Mouse (Mus musculus) midbrain, embryonic 15.5 days (tissue): Measurements from ENCODE around the gene Wdr19. TPM values are rescaled to one million over a fixed set of nuclear protein-coding genes. Genes with fewer than 3 reads are reported as not detected.

Experiments used
- ATAC-seq: fragments of 200-750 bp; cut with Nextera tagmentation; replicated peaks from 2 replicates; pipeline ENCODE4 v1.8.0; 2017; ENCODE audit warnings: moderate TSS enrichment
- H3K27ac ChIP-seq: fragments of 300-500 bp; sonication (generic); 2 replicates; pipeline ENCODE4 v1.5.1; 2015; ENCODE audit warnings: mild to moderate bottlenecking, inconsistent platforms
- H3K27me3 ChIP-seq: fragments of 300-500 bp; sonication (generic); replicated peaks from 2 replicates; pipeline ENCODE4 v1.6.1; 2015; ENCODE audit warnings: inconsistent platforms
- H3K36me3 ChIP-seq: fragments of 300-500 bp; sonication (generic); replicated peaks from 2 replicates; pipeline ENCODE4 v1.6.1; 2015; ENCODE audit warnings: inconsistent platforms
- H3K4me1 ChIP-seq: fragments of 300-500 bp; sonication (generic); 2 replicates; pipeline ENCODE4 v1.6.1; 2015; ENCODE audit warnings: inconsistent platforms
- H3K4me2 ChIP-seq: fragments of 300-500 bp; sonication (generic); 2 replicates; pipeline ENCODE4 v1.6.1; 2015; ENCODE audit warnings: inconsistent platforms, mild to moderate bottlenecking, moderate library complexity
- H3K4me3 ChIP-seq: fragments of 300-500 bp; sonication (generic); 2 replicates; pipeline ENCODE4 v1.5.1; 2015; ENCODE audit warnings: mild to moderate bottlenecking, inconsistent platforms
- H3K9ac ChIP-seq: fragments of 300-500 bp; sonication (generic); 2 replicates; pipeline ENCODE4 v1.6.1; 2015; ENCODE audit warnings: mild to moderate bottlenecking, inconsistent platforms
- H3K9me3 ChIP-seq: fragments of 300-500 bp; sonication (generic); 2 replicates; pipeline ENCODE4 v1.6.1; 2016; ENCODE audit warnings: inconsistent platforms
- WGBS: fragments of 180-500 bp; shearing (Covaris S2); methylation state at CpG from one replicate; pipeline ENCODE4 v1.1.7; 2015; ENCODE audit warnings: mixed read lengths; 5-methylcytosine and 5-hydroxymethylcytosine counted together
- polyA plus RNA-seq: library from polyadenylated mRNA; unstranded; fragments of >200 nt; fragmentation: Nextera tagmentation; extraction: Ambion mirVana; gene quantifications from 2 replicates; pipeline ENCODE4 v1.2.1, GENCODE M21; 2015

Gene Wdr19
- polyA plus RNA-seq, 1 experiment from 2014 or later: 12.7 TPM

- no peak for ATAC-seq
- Histone ChIP-seq H3K4me2 (no peak overlapping the region), H3K9ac (no peak overlapping the region), H3K4me3 (no peak overlapping the region), H3K27ac (no peak overlapping the region), H3K9me3 (no peaks in the 10 kb centered on the region), H3K4me1 (no peaks in the 10 kb centered on the region), H3K36me3 (no peaks in the 10 kb centered on the region), H3K27me3 (no peaks in the 10 kb centered on the region)
- 94% methylated on average over 11 of the region's 11 CpGs for WGBS
Observed at GRCm38 (mm10) chr5:65217305-65218269, 18.1 kb downstream of the Wdr19 start.

DNA sequence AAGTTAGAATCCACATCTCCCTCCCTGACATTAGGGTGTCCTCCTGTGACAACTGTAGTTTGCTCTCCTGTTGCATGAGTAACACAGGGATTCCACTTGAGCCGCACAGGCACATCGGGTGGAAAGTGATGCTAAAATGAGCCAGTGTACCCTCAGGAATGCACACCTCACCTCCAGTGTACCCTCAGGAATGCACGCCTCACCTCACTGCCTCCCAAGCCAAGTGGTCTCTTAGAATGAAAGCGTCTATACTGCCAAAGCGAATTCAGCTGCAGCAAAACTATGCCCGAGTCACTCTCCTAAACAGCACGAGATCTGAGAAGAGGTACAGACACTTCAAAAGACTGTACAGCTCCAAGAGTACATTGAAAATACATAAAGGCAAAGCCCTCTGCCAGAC is 21.5 kb downstream of the Wdr19 start:
- Histone ChIP-seq H3K9me3 (no peaks in the 10 kb centered on the region), H3K27me3 (no peaks in the 10 kb centered on the region), H3K36me3 (peaks cover 13% of the 10 kb centered on the region; the same call in 1 of the 2 replicates), H3K27ac (no peak overlapping the region), H3K4me1 (no peaks in the 10 kb centered on the region), H3K4me2 (no peak overlapping the region), H3K4me3 (no peak overlapping the region), H3K9ac (no peak overlapping the region)
- WGBS: 92% methylated on average over 7 of the region's 7 CpGs
- ATAC-seq: no peak

DNA sequence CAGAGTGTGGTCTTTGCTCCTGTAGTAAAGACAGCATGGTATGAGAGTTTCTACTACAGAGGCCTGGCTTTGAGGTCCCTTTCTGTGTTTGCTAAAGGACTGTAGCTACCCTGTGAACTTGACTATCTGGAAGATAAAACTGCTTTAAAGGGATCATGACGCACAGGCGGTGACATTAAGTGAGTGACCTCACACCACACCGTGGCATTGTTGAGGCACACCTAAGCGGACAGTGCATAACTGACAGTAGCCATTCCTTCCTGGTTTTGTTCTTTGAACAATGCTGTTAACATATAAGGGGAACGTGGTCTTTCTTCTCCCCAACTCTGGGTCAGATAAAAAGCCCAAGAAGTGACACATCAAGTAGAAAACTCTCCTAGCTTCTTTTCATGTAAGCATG is 24.6 kb downstream of the Wdr19 start:
- H3K27ac ChIP-seq: no peak overlapping the region
- H3K36me3 ChIP-seq: peaks cover 15% of the 10 kb centered on the region; the same call in 1 of the 2 replicates
- H3K9ac ChIP-seq: no peak overlapping the region
- no peak overlapping the region for H3K4me3 ChIP-seq
- no peaks in the 10 kb centered on the region for H3K9me3 ChIP-seq
- ATAC-seq: no peak
- H3K4me1 ChIP-seq: no peaks in the 10 kb centered on the region
- no peaks in the 10 kb centered on the region for H3K27me3 ChIP-seq
- H3K4me2 ChIP-seq: no peak overlapping the region
- WGBS: 93% methylated on average over 5 of the region's 5 CpGs

DNA sequence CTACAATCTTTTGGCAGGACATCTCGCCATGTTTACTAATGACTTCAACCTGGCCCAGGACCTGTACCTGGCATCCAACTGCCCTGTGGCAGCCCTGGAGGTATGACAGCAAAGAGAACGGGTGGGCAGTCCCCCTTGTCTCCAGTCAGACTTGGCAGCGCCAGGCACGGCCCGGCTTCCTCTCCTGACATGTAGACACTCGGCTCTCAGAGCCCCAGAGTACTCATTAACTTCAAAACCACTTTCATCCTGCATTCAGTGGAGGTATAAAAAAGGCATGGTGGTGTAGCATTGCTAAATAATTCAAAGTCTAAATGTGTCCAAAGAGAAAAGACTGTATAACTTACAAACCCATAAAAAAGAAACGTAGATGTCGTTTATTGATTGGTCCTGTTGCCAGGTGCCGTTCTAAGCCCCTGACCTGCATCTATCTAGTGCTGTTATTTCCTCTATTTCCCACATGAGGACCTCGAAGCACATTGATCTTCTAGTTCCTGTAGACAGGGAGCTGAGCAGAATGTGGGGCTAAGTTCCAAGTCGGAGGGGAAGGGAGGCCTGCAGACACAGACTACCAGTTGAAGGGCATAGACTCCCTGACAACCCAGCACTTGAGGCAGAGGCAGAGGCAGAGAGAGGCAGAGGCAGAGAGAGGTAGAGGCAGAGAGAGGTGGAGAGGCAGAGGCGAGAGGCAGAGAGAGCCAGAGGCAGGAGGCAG is 31.9 kb downstream of the Wdr19 start:
- no peaks in the 10 kb centered on the region for H3K4me1 ChIP-seq
- no peak overlapping the region for H3K4me2 ChIP-seq
- H3K9ac ChIP-seq: no peak overlapping the region
- peaks cover 10% of the 10 kb centered on the region for H3K36me3 ChIP-seq
- no peaks in the 10 kb centered on the region for H3K9me3 ChIP-seq
- no peaks in the 10 kb centered on the region for H3K27me3 ChIP-seq
- no peak overlapping the region for H3K4me3 ChIP-seq
- 67% methylated on average over 12 of the region's 12 CpGs for WGBS
- peak overlapping the region; percentile 70 for H3K27ac ChIP-seq
- peak; percentile 88 for ATAC-seq

DNA sequence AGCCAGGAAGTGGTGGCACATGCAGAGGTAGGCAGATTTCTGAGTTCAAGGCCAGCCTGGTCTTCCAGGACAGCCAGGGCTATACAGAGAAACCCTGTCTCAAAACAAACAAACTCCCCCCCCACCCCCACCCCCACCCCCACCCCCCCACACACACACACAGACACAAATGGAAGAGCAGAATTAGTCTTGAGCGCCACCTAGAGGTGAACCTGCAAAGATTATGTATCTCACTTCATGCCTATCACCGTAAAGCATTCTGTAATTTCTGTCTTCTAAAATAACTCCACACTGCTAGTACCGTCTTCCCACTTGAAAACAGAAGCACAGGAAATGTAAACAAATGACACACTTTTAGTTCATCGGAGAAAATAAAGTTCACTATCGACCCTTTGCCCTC is 43.2 kb downstream of the Wdr19 start:
- Histone ChIP-seq H3K9ac (no peak overlapping the region), H3K9me3 (no peaks in the 10 kb centered on the region), H3K36me3 (peaks cover 8% of the 10 kb centered on the region; the same call in 1 of the 2 replicates), H3K4me2 (no peak overlapping the region), H3K27ac (no peak overlapping the region), H3K4me1 (no peaks in the 10 kb centered on the region), H3K4me3 (no peak overlapping the region), H3K27me3 (no peaks in the 10 kb centered on the region)
- ATAC-seq: no peak
- 56% methylated on average over 5 of the region's 5 CpGs for WGBS

GRCm38 (mm10) chr5:65247296-65247695 is 47.8 kb downstream of the Wdr19 start:
- Histone ChIP-seq H3K4me1 (no peaks in the 10 kb centered on the region), H3K36me3 (peaks cover 8% of the 10 kb centered on the region; the same call in 1 of the 2 replicates), H3K9me3 (no peaks in the 10 kb centered on the region), H3K4me3 (no peak overlapping the region), H3K4me2 (no peak overlapping the region), H3K9ac (no peak overlapping the region), H3K27me3 (no peaks in the 10 kb centered on the region), H3K27ac (no peak overlapping the region)
- no peak for ATAC-seq
- 87% methylated on average over 3 of the region's 3 CpGs for WGBS

- Histone ChIP-seq H3K9ac (no peak overlapping the region), H3K4me2 (no peak overlapping the region), H3K27ac (no peak overlapping the region), H3K4me1 (no peaks in the 10 kb centered on the region), H3K4me3 (no peak overlapping the region), H3K9me3 (no peaks in the 10 kb centered on the region), H3K27me3 (no peaks in the 10 kb centered on the region), H3K36me3 (peaks cover 2% of the 10 kb centered on the region; the same call in 1 of the 2 replicates)
- no peak for ATAC-seq
- WGBS: 64% methylated on average over 7 of the region's 7 CpGs
Observed at GRCm38 (mm10) chr5:65250185-65250855, 50.8 kb downstream of the Wdr19 start.

DNA sequence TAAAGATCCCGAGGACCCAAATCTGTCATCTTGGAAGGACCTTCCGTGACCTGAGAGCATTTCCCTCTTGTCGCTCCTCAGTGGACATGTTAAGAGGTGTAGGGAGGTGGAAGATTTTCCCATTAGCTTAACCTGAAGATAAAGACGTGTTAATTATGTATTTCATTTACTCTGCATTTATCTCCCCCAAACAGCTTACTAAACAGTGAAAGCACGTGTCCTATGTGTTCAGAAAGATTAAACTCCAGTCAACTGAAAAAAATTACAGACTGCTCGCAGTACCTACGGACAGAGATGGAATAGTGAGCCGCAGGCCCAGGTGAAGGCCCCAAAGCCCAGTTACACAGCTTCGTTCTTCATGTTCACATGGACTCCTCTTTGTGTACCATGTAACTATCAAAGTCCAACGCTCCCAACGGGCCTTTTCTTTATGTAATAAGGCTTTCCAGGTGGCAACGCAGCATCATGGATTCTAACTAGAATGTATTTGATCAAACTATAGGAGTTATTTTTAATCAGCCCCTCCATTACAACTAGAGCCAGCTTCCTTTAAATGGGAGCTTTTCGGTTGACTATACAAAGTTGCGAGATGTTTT is 58.5 kb downstream of the Wdr19 start:
- H3K4me1 ChIP-seq: no peaks in the 10 kb centered on the region
- H3K27ac ChIP-seq: no peak overlapping the region
- no peaks in the 10 kb centered on the region for H3K9me3 ChIP-seq
- peaks cover 19% of the 10 kb centered on the region; the same call in 1 of the 2 replicates for H3K36me3 ChIP-seq
- WGBS: 85% methylated on average over 14 of the region's 14 CpGs
- no peak overlapping the region for H3K4me3 ChIP-seq
- ATAC-seq: no peak
- no peak overlapping the region for H3K4me2 ChIP-seq
- H3K27me3 ChIP-seq: no peaks in the 10 kb centered on the region
- H3K9ac ChIP-seq: no peak overlapping the region

DNA sequence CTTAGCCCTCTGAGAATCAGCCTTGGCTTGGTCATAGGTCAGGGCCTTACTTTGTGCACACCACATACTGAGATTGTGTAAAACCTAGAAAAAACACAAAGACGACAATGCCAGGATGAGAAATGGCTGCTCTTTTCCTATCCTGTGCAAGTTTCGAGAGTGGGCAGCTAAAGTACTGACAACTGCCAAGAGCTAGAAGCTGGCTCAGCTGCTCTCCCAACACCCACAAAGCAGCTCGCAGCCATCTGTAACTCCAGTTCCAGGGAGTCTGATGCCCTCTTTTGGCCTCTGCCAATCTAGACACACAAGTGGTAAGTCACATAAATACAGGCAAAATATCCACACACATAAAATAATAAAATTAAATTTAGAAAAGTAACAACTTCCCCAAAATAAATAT is 74.5 kb downstream of the Wdr19 start:
- H3K4me1 ChIP-seq: no peaks in the 10 kb centered on the region
- WGBS: 86% methylated on average over 3 of the region's 3 CpGs
- no peak for ATAC-seq
- H3K9me3 ChIP-seq: no peaks in the 10 kb centered on the region
- no peak overlapping the region for H3K4me3 ChIP-seq
- H3K9ac ChIP-seq: no peak overlapping the region
- no peak overlapping the region for H3K27ac ChIP-seq
- peaks cover 11% of the 10 kb centered on the region; the same call in 1 of the 2 replicates for H3K36me3 ChIP-seq
- no peaks in the 10 kb centered on the region for H3K27me3 ChIP-seq
- no peak overlapping the region for H3K4me2 ChIP-seq

- 83% methylated on average over 6 of the region's 6 CpGs for WGBS
- ATAC-seq: no peak
- 0 out of 2 replicates have a peak, but pooled peaks cover 3% of the 10 kb centered on the region for H3K36me3 ChIP-seq
- no peaks in the 10 kb centered on the region for H3K9me3 ChIP-seq
- no peak overlapping the region for H3K27ac ChIP-seq
- no peak overlapping the region for H3K9ac ChIP-seq
- H3K27me3 ChIP-seq: no peaks in the 10 kb centered on the region
- H3K4me1 ChIP-seq: no peaks in the 10 kb centered on the region
- no peak overlapping the region for H3K4me3 ChIP-seq
- no peak overlapping the region for H3K4me2 ChIP-seq
Observed at GRCm38 (mm10) chr5:65279133-65279651, 79.7 kb downstream of the Wdr19 start.

DNA sequence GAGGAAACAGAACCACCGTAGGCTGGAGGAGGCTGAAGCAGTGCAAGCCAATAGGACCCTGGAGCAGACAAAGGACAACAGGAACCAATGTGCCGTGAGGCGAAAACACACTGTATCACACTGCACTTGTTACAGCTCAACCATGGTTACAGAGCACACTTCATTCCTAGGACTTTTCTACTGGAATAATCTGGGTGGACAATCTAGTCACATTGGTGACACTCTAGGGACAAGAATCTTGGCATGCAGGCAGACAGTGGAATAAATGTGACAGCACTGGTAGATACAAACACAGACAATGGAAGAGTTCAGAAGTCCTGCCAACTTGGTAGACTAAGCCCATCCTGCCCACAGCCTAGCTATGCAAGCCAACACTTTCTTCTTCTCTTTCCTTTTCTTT is 81.7 kb downstream of the Wdr19 start:
- Histone ChIP-seq H3K27me3 (no peaks in the 10 kb centered on the region), H3K9me3 (no peaks in the 10 kb centered on the region), H3K4me2 (no peak overlapping the region), H3K4me1 (no peaks in the 10 kb centered on the region), H3K4me3 (no peak overlapping the region), H3K36me3 (0 out of 2 replicates have a peak, but pooled peaks cover 7% of the 10 kb centered on the region), H3K9ac (no peak overlapping the region), H3K27ac (no peak overlapping the region)
- no peak for ATAC-seq
- 97% methylated on average over 3 of the region's 3 CpGs for WGBS
